9 mouse cellular contexts compared by ENCODE assay signal in genomic region chr11:88598848-88599175, GRCm38 (mm10).
A peak's percentile ranks its signal among the peaks of the same experiment; 100 is the strongest.
DNase-seq lines count a peak whose midpoint lies in the region; ATAC-seq and TF ChIP-seq lines count a peak whose summit lies in the region.
"Had no signal": no experiment of that assay in that cellular context is flagged by ENCODE, and none has a peak within 500 bp of the region (broad histone marks: within the 10 kb centered on the region; RNA-seq: fewer than 3 reads in every experiment).

No protein-coding gene starts in this region.

- H3K4me3 ChIP-seq in heart, embryonic 16.5 days (ENCODE audit: low read length): no peak overlapping the region
- H3K4me3 ChIP-seq in midbrain, embryonic 16.5 days (ENCODE audit: low read depth, low read length): no peak overlapping the region
- no peak overlapping the region for H3K4me3 ChIP-seq in midbrain, embryonic 15.5 days
- H3K4me3 ChIP-seq in embryonic facial prominence, embryonic 14.5 days (ENCODE audit: low read depth, low read length): no peak overlapping the region
- H3K4me3 ChIP-seq in small intestine, adult 2 months (ENCODE audit: low read depth, low read length): no peak overlapping the region

- DNase-seq in heart, postnatal 14 days: no peak
- DNase-seq in embryonic facial prominence, embryonic 14.5 days (ENCODE audit: low spot score): no peak
- DNase-seq in adrenal gland, adult 2 months: no peak
- no peak for DNase-seq in urinary bladder, postnatal 4 days (ENCODE audit: low spot score in 2 of 2)

- TF ChIP-seq CTCF in small intestine, adult 2 months (IDR thresholded peaks at IDR 0.05; ENCODE audit: extremely low read depth, insufficient read length, insufficient replicate concordance, low read depth, low read length): no peak

- no peak for TF ChIP-seq POLR2A in small intestine, adult 2 months (IDR thresholded peaks at IDR 0.05; ENCODE audit: low read depth, low read length)

- intact Hi-C loops in heart, postnatal 14 days (cut with DNase I): loop anchor here (2.0 kb wide), 1 partner anchor 20 kb away; no protein-coding TSS in a partner anchor

- no peak for ATAC-seq in heart, embryonic 16.5 days (replicated peaks; ENCODE audit: extremely low read depth, insufficient read depth, low FRiP score)
- ATAC-seq in midbrain, embryonic 16.5 days: no peak
- ATAC-seq in midbrain, embryonic 15.5 days (replicated peaks): no peak
- ATAC-seq in embryonic facial prominence, embryonic 14.5 days (ENCODE audit: low read depth): no peak

- H3K27ac ChIP-seq in heart, embryonic 16.5 days (ENCODE audit: low read length): peak overlapping the region; percentile 26
- 0 out of 2 replicates have a peak overlapping the region, but pooled peaks have one; percentile 30 for H3K27ac ChIP-seq in midbrain, embryonic 16.5 days (ENCODE audit: low read length)
- H3K27ac ChIP-seq in midbrain, embryonic 15.5 days: no peak overlapping the region
- H3K27ac ChIP-seq in embryonic facial prominence, embryonic 14.5 days (replicated peaks; ENCODE audit: low read depth, low read length): peak overlapping the region; percentile 13; the same call in 1 of the 2 replicates
- peak overlapping the region; percentile 23 for H3K27ac ChIP-seq in small intestine, adult 2 months (ENCODE audit: insufficient read depth, low read depth, low read length)

- no peak overlapping the region for H3K9ac ChIP-seq in heart, embryonic 16.5 days (ENCODE audit: low read length)
- no peak overlapping the region for H3K9ac ChIP-seq in midbrain, embryonic 16.5 days (ENCODE audit: low read depth, low read length)
- H3K9ac ChIP-seq in midbrain, embryonic 15.5 days: no peak overlapping the region
- no peak overlapping the region for H3K9ac ChIP-seq in embryonic facial prominence, embryonic 14.5 days (ENCODE audit: low read depth, low read length)

- no peaks in the 10 kb centered on the region for H3K9me3 ChIP-seq in heart, embryonic 16.5 days (replicated peaks; ENCODE audit: control insufficient read depth, low read length)
- H3K9me3 ChIP-seq in midbrain, embryonic 16.5 days (replicated peaks; ENCODE audit: control insufficient read depth, low read length, poor library complexity, severe bottlenecking): no peaks in the 10 kb centered on the region
- H3K9me3 ChIP-seq in midbrain, embryonic 15.5 days: no peaks in the 10 kb centered on the region
- no peaks in the 10 kb centered on the region for H3K9me3 ChIP-seq in embryonic facial prominence, embryonic 14.5 days (ENCODE audit: control insufficient read depth, low read length)
- H3K9me3 ChIP-seq: G1E had no signal

- 64% methylated on average over 3 of the region's 3 CpGs for WGBS in heart, embryonic 16.5 days
- WGBS in midbrain, embryonic 16.5 days: 67% methylated on average over 3 of the region's 3 CpGs
- WGBS in midbrain, embryonic 15.5 days: 70% methylated on average over 3 of the region's 3 CpGs
- 51% methylated on average over 3 of the region's 3 CpGs for WGBS in embryonic facial prominence, embryonic 14.5 days
- WGBS in small intestine, adult 2 months: 40% methylated on average over 3 of the region's 3 CpGs

- H3K27me3 ChIP-seq in heart, embryonic 16.5 days (ENCODE audit: control insufficient read depth, insufficient read depth, low read length): no peaks in the 10 kb centered on the region
- no peaks in the 10 kb centered on the region for H3K27me3 ChIP-seq in midbrain, embryonic 16.5 days (ENCODE audit: control insufficient read depth, insufficient read depth, low read depth, low read length)
- H3K27me3 ChIP-seq in midbrain, embryonic 15.5 days (replicated peaks): no peaks in the 10 kb centered on the region
- H3K27me3 ChIP-seq in embryonic facial prominence, embryonic 14.5 days (replicated peaks; ENCODE audit: control insufficient read depth, insufficient read depth, low read length): no peaks in the 10 kb centered on the region
- no peaks in the 10 kb centered on the region for H3K27me3 ChIP-seq in small intestine, adult 2 months (ENCODE audit: control insufficient read depth, insufficient read depth, low read length)

- H3K4me2 ChIP-seq in heart, embryonic 16.5 days (ENCODE audit: low read depth, low read length): 0 out of 2 replicates have a peak overlapping the region, but pooled peaks have one; percentile 25
- H3K4me2 ChIP-seq in midbrain, embryonic 16.5 days (ENCODE audit: low read length): no peak overlapping the region
- no peak overlapping the region for H3K4me2 ChIP-seq in midbrain, embryonic 15.5 days
- H3K4me2 ChIP-seq in embryonic facial prominence, embryonic 14.5 days (ENCODE audit: low read depth, low read length): no peak overlapping the region

- peaks cover 62% of the 10 kb centered on the region for H3K4me1 ChIP-seq in heart, embryonic 16.5 days (ENCODE audit: control insufficient read depth, insufficient read depth, low read length)
- H3K4me1 ChIP-seq in midbrain, embryonic 16.5 days (ENCODE audit: control insufficient read depth, insufficient read depth, low read length): peaks cover 18% of the 10 kb centered on the region
- peaks cover 31% of the 10 kb centered on the region for H3K4me1 ChIP-seq in midbrain, embryonic 15.5 days
- peaks cover 45% of the 10 kb centered on the region for H3K4me1 ChIP-seq in embryonic facial prominence, embryonic 14.5 days (ENCODE audit: control insufficient read depth, insufficient read depth, low read length)
- peaks cover 17% of the 10 kb centered on the region for H3K4me1 ChIP-seq in small intestine, adult 2 months (ENCODE audit: control insufficient read depth, insufficient read depth, insufficient read length, low read length)

- peaks cover 7% of the 10 kb centered on the region; the same call in 1 of the 2 replicates for H3K36me3 ChIP-seq in heart, embryonic 16.5 days (ENCODE audit: control insufficient read depth, insufficient read depth)
- H3K36me3 ChIP-seq in midbrain, embryonic 16.5 days (ENCODE audit: control insufficient read depth, insufficient read depth, low read length): no peaks in the 10 kb centered on the region
- no peaks in the 10 kb centered on the region for H3K36me3 ChIP-seq in midbrain, embryonic 15.5 days (replicated peaks)
- H3K36me3 ChIP-seq in embryonic facial prominence, embryonic 14.5 days (ENCODE audit: control insufficient read depth, insufficient read depth, low read length): peaks cover 12% of the 10 kb centered on the region; the same call in 1 of the 2 replicates
- no peaks in the 10 kb centered on the region; the same call in 1 of the 2 replicates for H3K36me3 ChIP-seq in small intestine, adult 2 months (ENCODE audit: control insufficient read depth, insufficient read depth, low read length)
